Mouse (Mus musculus): ENCODE measurements around the gene Slc2a5. TPM values are rescaled to one million over a fixed set of nuclear protein-coding genes. Genes with fewer than 3 reads are reported as not detected.

Gene Slc2a5
- polyA plus RNA-seq, 1 experiment: 2.2 TPM

GRCm38 (mm10) chr4:150119640-150120039, 557 bp downstream of the Slc2a5 start:
- Histone ChIP-seq H3K4me1 (ENCODE audit: control insufficient read depth, insufficient read depth, low read length) (peaks cover 2% of the 10 kb centered on the region), H3K9me3 (replicated peaks; ENCODE audit: control insufficient read depth, insufficient read depth, low read length, poor library complexity, severe bottlenecking) (no peaks in the 10 kb centered on the region), H3K27ac (ENCODE audit: insufficient read depth, low read length) (no peak overlapping the region), H3K4me3 (ENCODE audit: low read depth, low read length) (peak overlapping the region; percentile 51), H3K9ac (ENCODE audit: low read depth, poor library complexity, severe bottlenecking) (peak overlapping the region; percentile 50), H3K27me3 (ENCODE audit: control insufficient read depth, insufficient read depth, low read length, poor library complexity, severe bottlenecking) (no peaks in the 10 kb centered on the region), H3K36me3 (ENCODE audit: control insufficient read depth, insufficient read depth, low read length, poor library complexity, severe bottlenecking) (no peaks in the 10 kb centered on the region)
- TF ChIP-seq EP300 (IDR thresholded peaks at IDR 0.05; ENCODE audit: insufficient read depth, low read depth, low read length): no peak
- TF ChIP-seq POLR2A (IDR thresholded peaks at IDR 0.05; ENCODE audit: insufficient read depth, low read length): no peak
- no peak for TF ChIP-seq CTCF (IDR thresholded peaks at IDR 0.05; ENCODE audit: low read depth, low read length)

- TF ChIP-seq CTCF (IDR thresholded peaks at IDR 0.05; ENCODE audit: low read depth, low read length): no peak
- Histone ChIP-seq H3K36me3 (ENCODE audit: control insufficient read depth, insufficient read depth, low read length, poor library complexity, severe bottlenecking) (no peaks in the 10 kb centered on the region), H3K27ac (ENCODE audit: insufficient read depth, low read length) (no peak overlapping the region), H3K27me3 (ENCODE audit: control insufficient read depth, insufficient read depth, low read length, poor library complexity, severe bottlenecking) (no peaks in the 10 kb centered on the region), H3K9me3 (replicated peaks; ENCODE audit: control insufficient read depth, insufficient read depth, low read length, poor library complexity, severe bottlenecking) (no peaks in the 10 kb centered on the region), H3K4me1 (ENCODE audit: control insufficient read depth, insufficient read depth, low read length) (peaks cover 2% of the 10 kb centered on the region), H3K4me3 (ENCODE audit: low read depth, low read length) (no peak overlapping the region), H3K9ac (ENCODE audit: low read depth, poor library complexity, severe bottlenecking) (no peak overlapping the region)
These were observed 1.2 kb downstream of the Slc2a5 start for GRCm38 (mm10) chr4:150120173-150120833.

GRCm38 (mm10) chr4:150121430-150121829, 2.3 kb downstream of the Slc2a5 start:
- H3K27ac ChIP-seq (ENCODE audit: insufficient read depth, low read length): no peak overlapping the region
- no peak overlapping the region for H3K9ac ChIP-seq (ENCODE audit: low read depth, poor library complexity, severe bottlenecking)
- peak overlapping the region; percentile 18; the same call in 1 of the 2 replicates for H3K4me3 ChIP-seq (ENCODE audit: low read depth, low read length)
- no peaks in the 10 kb centered on the region for H3K36me3 ChIP-seq (ENCODE audit: control insufficient read depth, insufficient read depth, low read length, poor library complexity, severe bottlenecking)
- H3K27me3 ChIP-seq (ENCODE audit: control insufficient read depth, insufficient read depth, low read length, poor library complexity, severe bottlenecking): no peaks in the 10 kb centered on the region
- TF ChIP-seq POLR2A (IDR thresholded peaks at IDR 0.05; ENCODE audit: insufficient read depth, low read length) (no peak), CTCF (IDR thresholded peaks at IDR 0.05; ENCODE audit: low read depth, low read length) (no peak), EP300 (IDR thresholded peaks at IDR 0.05; ENCODE audit: insufficient read depth, low read depth, low read length) (no peak)
- H3K9me3 ChIP-seq (replicated peaks; ENCODE audit: control insufficient read depth, insufficient read depth, low read length, poor library complexity, severe bottlenecking): no peaks in the 10 kb centered on the region
- peaks cover 2% of the 10 kb centered on the region for H3K4me1 ChIP-seq (ENCODE audit: control insufficient read depth, insufficient read depth, low read length)

DNA sequence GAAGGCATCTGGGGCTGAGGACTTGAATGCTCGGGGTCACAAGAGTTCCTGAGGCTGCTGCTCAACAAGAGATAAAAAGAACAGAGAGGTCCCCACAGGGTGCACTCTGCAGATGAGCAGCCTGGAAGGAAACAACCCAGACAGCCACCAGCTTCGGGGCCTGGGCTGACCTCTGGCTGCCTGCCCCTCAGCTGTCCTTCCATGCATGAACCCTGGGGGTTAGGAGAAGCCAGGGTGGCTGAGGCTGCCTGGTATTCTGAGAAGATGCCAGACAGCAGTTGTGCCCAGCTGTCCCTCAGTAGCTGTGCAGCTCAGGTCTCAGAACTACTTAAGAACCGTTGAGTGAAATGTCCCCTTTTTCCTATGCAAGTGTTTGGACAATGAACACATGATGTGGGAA, 3.4 kb downstream of the Slc2a5 start:
- Histone ChIP-seq H3K9me3 (replicated peaks; ENCODE audit: control insufficient read depth, insufficient read depth, low read length, poor library complexity, severe bottlenecking) (no peaks in the 10 kb centered on the region), H3K4me3 (ENCODE audit: low read depth, low read length) (no peak overlapping the region), H3K27me3 (ENCODE audit: control insufficient read depth, insufficient read depth, low read length, poor library complexity, severe bottlenecking) (no peaks in the 10 kb centered on the region), H3K4me1 (ENCODE audit: control insufficient read depth, insufficient read depth, low read length) (peaks cover 2% of the 10 kb centered on the region), H3K36me3 (ENCODE audit: control insufficient read depth, insufficient read depth, low read length, poor library complexity, severe bottlenecking) (no peaks in the 10 kb centered on the region), H3K9ac (ENCODE audit: low read depth, poor library complexity, severe bottlenecking) (no peak overlapping the region), H3K27ac (ENCODE audit: insufficient read depth, low read length) (no peak overlapping the region)
- no peak for TF ChIP-seq POLR2A (IDR thresholded peaks at IDR 0.05; ENCODE audit: insufficient read depth, low read length)
- no peak for TF ChIP-seq EP300 (IDR thresholded peaks at IDR 0.05; ENCODE audit: insufficient read depth, low read depth, low read length)
- no peak for TF ChIP-seq CTCF (IDR thresholded peaks at IDR 0.05; ENCODE audit: low read depth, low read length)

GRCm38 (mm10) chr4:150126373-150126772, 7.3 kb downstream of the Slc2a5 start:
- Histone ChIP-seq H3K27me3 (ENCODE audit: control insufficient read depth, insufficient read depth, low read length, poor library complexity, severe bottlenecking) (no peaks in the 10 kb centered on the region), H3K36me3 (ENCODE audit: control insufficient read depth, insufficient read depth, low read length, poor library complexity, severe bottlenecking) (no peaks in the 10 kb centered on the region), H3K9me3 (replicated peaks; ENCODE audit: control insufficient read depth, insufficient read depth, low read length, poor library complexity, severe bottlenecking) (no peaks in the 10 kb centered on the region), H3K4me3 (ENCODE audit: low read depth, low read length) (no peak overlapping the region), H3K9ac (ENCODE audit: low read depth, poor library complexity, severe bottlenecking) (no peak overlapping the region), H3K4me1 (ENCODE audit: control insufficient read depth, insufficient read depth, low read length) (peaks cover 4% of the 10 kb centered on the region), H3K27ac (ENCODE audit: insufficient read depth, low read length) (no peak overlapping the region)
- TF ChIP-seq CTCF (IDR thresholded peaks at IDR 0.05; ENCODE audit: low read depth, low read length) (peak; percentile 53), POLR2A (IDR thresholded peaks at IDR 0.05; ENCODE audit: insufficient read depth, low read length) (no peak)

DNA sequence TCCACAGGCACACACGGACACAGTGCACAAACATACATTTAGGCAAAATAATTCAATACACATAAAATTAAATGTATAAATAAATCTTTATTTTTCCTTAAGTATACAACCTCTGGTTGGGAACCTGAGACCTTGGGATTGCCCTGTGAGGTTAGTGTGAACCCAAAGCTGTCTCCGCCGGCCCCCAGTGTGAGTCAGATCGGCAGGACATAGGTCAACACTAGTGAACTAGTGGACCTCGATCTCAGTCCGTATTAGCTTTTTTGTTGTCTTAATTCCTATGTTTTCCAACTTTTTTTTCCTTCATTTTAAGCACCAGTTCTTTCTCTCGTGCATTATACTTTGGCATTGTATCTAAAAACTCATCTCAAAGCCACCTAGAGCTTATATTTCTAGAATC, 8.8 kb downstream of the Slc2a5 start:
- no peaks in the 10 kb centered on the region for H3K36me3 ChIP-seq (ENCODE audit: control insufficient read depth, insufficient read depth, low read length, poor library complexity, severe bottlenecking)
- no peak overlapping the region for H3K4me3 ChIP-seq (ENCODE audit: low read depth, low read length)
- H3K4me1 ChIP-seq (ENCODE audit: control insufficient read depth, insufficient read depth, low read length): peaks cover 5% of the 10 kb centered on the region
- H3K27ac ChIP-seq (ENCODE audit: insufficient read depth, low read length): no peak overlapping the region
- no peaks in the 10 kb centered on the region for H3K9me3 ChIP-seq (replicated peaks; ENCODE audit: control insufficient read depth, insufficient read depth, low read length, poor library complexity, severe bottlenecking)
- TF ChIP-seq POLR2A (IDR thresholded peaks at IDR 0.05; ENCODE audit: insufficient read depth, low read length) (no peak), CTCF (IDR thresholded peaks at IDR 0.05; ENCODE audit: low read depth, low read length) (no peak), EP300 (IDR thresholded peaks at IDR 0.05; ENCODE audit: insufficient read depth, low read depth, low read length) (no peak)
- H3K27me3 ChIP-seq (ENCODE audit: control insufficient read depth, insufficient read depth, low read length, poor library complexity, severe bottlenecking): no peaks in the 10 kb centered on the region
- H3K9ac ChIP-seq (ENCODE audit: low read depth, poor library complexity, severe bottlenecking): no peak overlapping the region

All from ES-Bruce4 (cell line).